Mouse (Mus musculus): Measurements from ENCODE around the gene Mrpl47. TPM values are rescaled to one million over a fixed set of nuclear protein-coding genes. Genes with fewer than 3 reads are reported as not detected.
"Not testable (repeated sequence)": the region's sequence is repeated elsewhere in the genome, so short reads cannot be mapped to it uniquely, and the experiment has no call there.

Mrpl47 gene
- polyA plus RNA-seq, 1 experiment from 2014 or later = 31.8 TPM

GRCm38 (mm10) chr3:32705647-32706348 is 31.6 kb downstream of the Mrpl47 start, which contains the start of gene Actl6a:
TSS of gene Actl6a (plus strand) at chr3:32706298.
- H3K27me3 ChIP-seq (replicated peaks); H3K4me2 ChIP-seq; H3K27ac ChIP-seq (ENCODE audit: poor library complexity, severe bottlenecking); H3K9me3 ChIP-seq (replicated peaks); H3K4me3 ChIP-seq; H3K36me3 ChIP-seq; H3K4me1 ChIP-seq (replicated peaks); H3K9ac ChIP-seq; ATAC-seq (ENCODE audit: insufficient number of reproducible peaks, low FRiP score): not testable (repeated sequence)
- 71% methylated on average over 9 of the region's 9 CpGs for WGBS

- not testable (repeated sequence) for H3K4me1 ChIP-seq (replicated peaks); H3K4me3 ChIP-seq; H3K9me3 ChIP-seq (replicated peaks); H3K4me2 ChIP-seq; H3K27me3 ChIP-seq (replicated peaks); H3K27ac ChIP-seq (ENCODE audit: poor library complexity, severe bottlenecking); H3K36me3 ChIP-seq; H3K9ac ChIP-seq; ATAC-seq (ENCODE audit: insufficient number of reproducible peaks, low FRiP score)
- WGBS = 85% methylated on average over 10 of the region's 10 CpGs
These were observed 32.8 kb downstream of the Mrpl47 start for GRCm38 (mm10) chr3:32704632-32705031.

DNA sequence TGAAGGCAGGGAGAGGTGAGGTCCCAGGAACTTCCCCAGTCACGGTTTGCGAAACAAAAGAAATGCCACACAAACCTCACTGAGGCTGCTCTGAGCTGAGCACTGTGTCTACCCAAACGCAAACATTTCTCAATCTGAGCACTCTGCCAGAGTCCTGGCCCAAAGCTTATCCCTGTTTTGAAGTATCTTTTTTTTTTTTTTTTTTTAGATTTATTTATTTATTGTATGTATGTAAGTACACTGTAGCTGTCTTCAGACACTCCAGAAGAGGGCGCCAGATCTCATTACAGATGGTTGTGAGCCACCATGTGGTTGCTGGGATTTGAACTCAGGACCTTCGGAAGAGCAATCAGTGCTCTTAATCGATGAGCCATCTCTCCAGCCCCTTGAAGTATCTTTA is 33.4 kb downstream of the Mrpl47 start:
- not testable (repeated sequence) for H3K9ac ChIP-seq; H3K27me3 ChIP-seq (replicated peaks); H3K36me3 ChIP-seq; H3K9me3 ChIP-seq (replicated peaks); ATAC-seq (ENCODE audit: insufficient number of reproducible peaks, low FRiP score); H3K4me3 ChIP-seq; H3K27ac ChIP-seq (ENCODE audit: poor library complexity, severe bottlenecking); H3K4me2 ChIP-seq; H3K4me1 ChIP-seq (replicated peaks)
- WGBS = 91% methylated on average over 6 of the region's 6 CpGs

DNA sequence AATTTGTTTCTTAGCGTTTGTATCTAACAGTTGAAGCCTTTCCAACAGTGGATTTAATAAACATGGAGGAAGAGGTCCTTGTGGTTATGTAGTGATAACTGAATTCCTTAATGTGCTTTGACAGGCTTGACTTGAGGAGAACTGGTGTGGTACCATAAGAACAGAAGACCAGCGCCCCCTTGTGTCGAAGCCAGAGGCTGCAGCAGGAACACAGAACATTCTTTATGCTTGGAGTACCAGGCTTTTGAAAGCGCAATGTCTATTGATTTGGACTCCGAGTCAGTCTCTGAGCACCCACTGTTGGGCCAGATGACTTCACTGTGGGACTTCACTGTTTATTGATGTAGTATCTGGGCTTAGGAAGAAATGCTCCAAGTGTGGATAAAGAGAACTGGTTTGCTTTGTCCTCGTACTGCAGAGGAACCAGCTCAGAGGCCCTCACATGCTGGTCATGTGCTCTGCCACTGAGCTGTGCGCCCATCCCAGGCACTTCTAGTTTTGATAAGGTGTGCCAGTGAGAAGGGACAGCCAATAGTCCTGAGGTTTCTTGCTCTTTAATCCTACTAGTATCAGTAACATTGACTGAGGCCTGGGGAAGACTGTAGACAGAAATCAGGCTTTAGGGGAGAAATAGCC is 39.1 kb downstream of the Mrpl47 start:
- no peaks in the 10 kb centered on the region for H3K36me3 ChIP-seq
- no peak overlapping the region for H3K9ac ChIP-seq
- H3K9me3 ChIP-seq (replicated peaks) = no peaks in the 10 kb centered on the region
- no peak for ATAC-seq (ENCODE audit: insufficient number of reproducible peaks, low FRiP score)
- H3K4me1 ChIP-seq (replicated peaks) = no peaks in the 10 kb centered on the region
- no peak overlapping the region for H3K4me3 ChIP-seq
- no peaks in the 10 kb centered on the region for H3K27me3 ChIP-seq (replicated peaks)
- H3K27ac ChIP-seq (ENCODE audit: poor library complexity, severe bottlenecking) = no peak overlapping the region
- no peak overlapping the region for H3K4me2 ChIP-seq
- 30% methylated on average over 7 of the region's 7 CpGs for WGBS

- no peak for ATAC-seq (ENCODE audit: insufficient number of reproducible peaks, low FRiP score)
- Histone ChIP-seq H3K4me1 (replicated peaks) (peaks cover 4% of the 10 kb centered on the region), H3K27me3 (replicated peaks) (no peaks in the 10 kb centered on the region), H3K4me3 (no peak overlapping the region), H3K9me3 (replicated peaks) (no peaks in the 10 kb centered on the region), H3K36me3 (no peaks in the 10 kb centered on the region), H3K9ac (no peak overlapping the region), H3K27ac (ENCODE audit: poor library complexity, severe bottlenecking) (no peak overlapping the region), H3K4me2 (no peak overlapping the region)
- 81% methylated on average over 4 of the region's 4 CpGs for WGBS
These were observed 41.8 kb downstream of the Mrpl47 start for GRCm38 (mm10) chr3:32695583-32695980.

DNA sequence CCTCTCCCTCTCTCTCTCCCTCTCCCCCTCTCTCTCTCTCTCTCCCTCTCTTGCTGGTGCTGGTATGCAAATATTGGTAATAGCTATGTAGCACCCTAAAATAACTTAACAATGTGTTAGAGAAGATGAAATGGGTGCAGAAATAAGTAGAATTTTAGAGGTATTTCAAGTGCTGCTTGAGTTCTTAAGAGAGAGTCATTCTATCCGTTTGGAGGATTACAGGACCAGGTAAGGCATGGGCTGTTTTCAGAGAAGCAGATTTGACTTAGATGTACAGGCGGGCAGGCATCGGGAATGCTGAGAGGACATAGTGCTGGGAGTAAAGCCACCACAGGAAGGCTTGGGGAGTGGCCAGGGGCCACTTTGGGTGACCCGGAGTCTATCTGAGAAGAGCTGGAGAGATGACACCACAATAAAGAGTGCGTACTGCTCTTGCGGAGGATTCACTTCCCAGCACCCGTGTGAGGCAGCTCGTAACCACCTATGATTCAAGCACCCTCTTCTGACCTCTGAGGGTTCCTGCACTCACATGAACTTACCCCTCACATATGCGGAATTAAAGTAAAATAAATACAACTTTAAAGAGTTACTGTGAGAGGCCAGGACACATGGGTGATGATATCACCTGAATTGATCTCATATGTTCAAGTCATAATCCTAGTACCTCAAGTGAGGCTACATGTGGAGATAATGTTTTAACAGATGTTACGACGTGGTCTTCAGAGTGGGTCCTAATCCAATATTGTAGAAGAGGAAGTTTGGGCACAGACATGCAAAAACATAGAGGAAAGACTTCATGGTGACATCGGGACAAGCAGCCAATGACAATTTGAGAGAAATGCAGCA is 42.4 kb downstream of the Mrpl47 start:
- Histone ChIP-seq H3K36me3 (no peaks in the 10 kb centered on the region), H3K4me2 (no peak overlapping the region), H3K4me1 (replicated peaks) (peaks cover 4% of the 10 kb centered on the region), H3K27me3 (replicated peaks) (no peaks in the 10 kb centered on the region), H3K4me3 (no peak overlapping the region), H3K9ac (no peak overlapping the region), H3K9me3 (replicated peaks) (no peaks in the 10 kb centered on the region), H3K27ac (ENCODE audit: poor library complexity, severe bottlenecking) (no peak overlapping the region)
- ATAC-seq (ENCODE audit: insufficient number of reproducible peaks, low FRiP score) = no peak
- 67% methylated on average over 12 of the region's 12 CpGs for WGBS

- whole genome bisulfite sequencing = 73% methylated on average over 5 of the region's 5 CpGs
- ATAC-seq (ENCODE audit: insufficient number of reproducible peaks, low FRiP score) = no peak
These were observed 43.2 kb downstream of the Mrpl47 start for GRCm38 (mm10) chr3:32694211-32694610.

GRCm38 (mm10) chr3:32691841-32692240 is 45.6 kb downstream of the Mrpl47 start:
- WGBS = 59% methylated on average over 5 of the region's 5 CpGs
- Histone ChIP-seq H3K4me3 (no peak overlapping the region), H3K27ac (ENCODE audit: poor library complexity, severe bottlenecking) (no peak overlapping the region), H3K4me2 (no peak overlapping the region), H3K9me3 (replicated peaks) (no peaks in the 10 kb centered on the region), H3K9ac (no peak overlapping the region), H3K27me3 (replicated peaks) (no peaks in the 10 kb centered on the region), H3K36me3 (no peaks in the 10 kb centered on the region), H3K4me1 (replicated peaks) (peaks cover 4% of the 10 kb centered on the region)
- ATAC-seq (ENCODE audit: insufficient number of reproducible peaks, low FRiP score) = no peak

More at GRCm38 (mm10) chr3:32694211-32694610, 43.2 kb downstream of the Mrpl47 start:
- Histone ChIP-seq H3K27ac (ENCODE audit: poor library complexity, severe bottlenecking) (no peak overlapping the region), H3K27me3 (replicated peaks) (no peaks in the 10 kb centered on the region), H3K9me3 (replicated peaks) (no peaks in the 10 kb centered on the region), H3K4me3 (no peak overlapping the region), H3K36me3 (no peaks in the 10 kb centered on the region), H3K4me2 (no peak overlapping the region), H3K9ac (no peak overlapping the region), H3K4me1 (replicated peaks) (peaks cover 4% of the 10 kb centered on the region)

- 26% methylated on average over 1 of the region's 1 CpGs for WGBS
- no peaks in the 10 kb centered on the region for H3K27me3 ChIP-seq (replicated peaks)
- no peak overlapping the region for H3K27ac ChIP-seq (ENCODE audit: poor library complexity, severe bottlenecking)
- peaks cover 4% of the 10 kb centered on the region for H3K4me1 ChIP-seq (replicated peaks)
- no peak for ATAC-seq (ENCODE audit: insufficient number of reproducible peaks, low FRiP score)
- no peaks in the 10 kb centered on the region for H3K9me3 ChIP-seq (replicated peaks)
- H3K4me3 ChIP-seq = no peak overlapping the region
- H3K36me3 ChIP-seq = no peaks in the 10 kb centered on the region
- H3K4me2 ChIP-seq = no peak overlapping the region
- H3K9ac ChIP-seq = no peak overlapping the region
These were observed 46.5 kb downstream of the Mrpl47 start for GRCm38 (mm10) chr3:32690901-32691300.

DNA sequence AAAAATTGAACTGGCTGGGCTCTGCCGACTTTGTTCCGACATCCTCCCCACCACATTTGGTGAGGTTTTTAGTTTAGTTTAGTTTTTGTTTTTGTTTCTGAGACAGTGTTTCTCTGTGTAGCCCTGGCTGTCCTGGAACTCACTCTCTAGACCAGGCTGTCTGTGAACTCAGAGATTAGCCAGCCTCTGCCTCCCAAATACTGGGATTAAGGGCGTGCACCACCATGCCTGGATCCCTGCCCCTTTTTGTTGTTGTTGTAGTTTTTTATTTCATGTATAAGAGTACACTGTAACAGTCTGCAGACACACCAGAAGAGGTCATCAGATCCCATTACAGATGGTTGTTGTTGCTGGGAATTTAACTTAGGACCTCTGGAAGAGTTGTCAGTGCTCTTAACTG is 47.4 kb downstream of the Mrpl47 start:
- Histone ChIP-seq H3K9ac (no peak overlapping the region), H3K4me2 (no peak overlapping the region), H3K4me3 (no peak overlapping the region), H3K36me3 (no peaks in the 10 kb centered on the region), H3K27me3 (replicated peaks) (no peaks in the 10 kb centered on the region), H3K27ac (ENCODE audit: poor library complexity, severe bottlenecking) (no peak overlapping the region), H3K9me3 (replicated peaks) (no peaks in the 10 kb centered on the region), H3K4me1 (replicated peaks) (peaks cover 4% of the 10 kb centered on the region)
- WGBS = 81% methylated on average over 3 of the region's 3 CpGs
- ATAC-seq (ENCODE audit: insufficient number of reproducible peaks, low FRiP score) = no peak

GRCm38 (mm10) chr3:32689567-32689999 is 47.8 kb downstream of the Mrpl47 start:
- H3K4me3 ChIP-seq = no peak overlapping the region
- WGBS = 55% methylated on average over 9 of the region's 9 CpGs

More at GRCm38 (mm10) chr3:32689567-32689999, 47.8 kb downstream of the Mrpl47 start:
- Histone ChIP-seq H3K9me3 (replicated peaks) (no peaks in the 10 kb centered on the region), H3K36me3 (no peaks in the 10 kb centered on the region), H3K4me1 (replicated peaks) (peaks cover 4% of the 10 kb centered on the region), H3K27me3 (replicated peaks) (no peaks in the 10 kb centered on the region), H3K4me2 (no peak overlapping the region), H3K9ac (no peak overlapping the region), H3K27ac (ENCODE audit: poor library complexity, severe bottlenecking) (no peak overlapping the region)
- 0 out of 2 replicates have a peak, but pooled peaks have one; percentile 39 for ATAC-seq (ENCODE audit: insufficient number of reproducible peaks, low FRiP score)

Measured in heart, embryonic 12.5 days (tissue).